Mouse (Mus musculus) bone marrow, adult 2 months (tissue): ENCODE results near the gene Ctsl.

Source experiments
- CTCF ChIP-seq: fragments of 200-500 bp; IDR thresholded peaks from 2 replicates; pipeline ENCODE4 v1.5.1; 2011; ENCODE audit warnings: low read length, control low read depth; ENCODE audit not compliant: control insufficient read depth, insufficient read depth
- POLR2A ChIP-seq: fragments of 200-500 bp; IDR thresholded peaks from 2 replicates; pipeline ENCODE4 v1.6.1; 2011; ENCODE audit warnings: low read depth, mild to moderate bottlenecking, control low read depth, low read length, borderline replicate concordance; ENCODE audit not compliant: control insufficient read depth

GRCm38 (mm10) chr13:64312024-64312915 lies 58.4 kb downstream of the Ctsl start, which contains the start of gene Aaed1:
- TF ChIP-seq CTCF (peak; percentile 26; the same call in 1 of the 2 replicates), POLR2A (peak; percentile 86; the same call in 1 of the 2 replicates)
